Mouse (Mus musculus): ENCODE data around the gene Unc93b1. TPM values are rescaled to one million over a fixed set of nuclear protein-coding genes. Genes with fewer than 3 reads are reported as not detected.

The Unc93b1 gene
- polyA plus RNA-seq, 1 experiment from 2014 or later: 27.7 TPM

Other genes with a start within 250 kb of the Unc93b1 start
- 7.7 and 8.6 TPM in 2 replicates for gene Lrp5, start 248.6 kb upstream of the Unc93b1 start, polyA plus RNA-seq (2015; fragmentation: Nextera tagmentation; extraction: Ambion mirVana)
- gene 1810055G02Rik, start 226.9 kb upstream of the Unc93b1 start, polyA plus RNA-seq (2015; fragmentation: Nextera tagmentation; extraction: Ambion mirVana): 54.4 and 55.9 TPM in 2 replicates
- 24.7 and 29.3 TPM in 2 replicates for gene Kmt5b, start 167.8 kb upstream of the Unc93b1 start, polyA plus RNA-seq (2015; fragmentation: Nextera tagmentation; extraction: Ambion mirVana)
- gene Chka, start 83.4 kb upstream of the Unc93b1 start, polyA plus RNA-seq (2015; fragmentation: Nextera tagmentation; extraction: Ambion mirVana): 38.2 and 44.3 TPM in 2 replicates
- gene Tcirg1, start 28.1 kb upstream of the Unc93b1 start, polyA plus RNA-seq (2015; fragmentation: Nextera tagmentation; extraction: Ambion mirVana): 57.5 and 64.3 TPM in 2 replicates
- gene Ndufs8, start 22.4 kb upstream of the Unc93b1 start, polyA plus RNA-seq (2015; fragmentation: Nextera tagmentation; extraction: Ambion mirVana): 255 and 269 TPM in 2 replicates
- 4.8 and 4.9 TPM in 2 replicates for gene Aldh3b1, start 5.4 kb upstream of the Unc93b1 start, polyA plus RNA-seq (2015; fragmentation: Nextera tagmentation; extraction: Ambion mirVana)
- gene Aldh3b3, start 23.5 kb downstream of the Unc93b1 start, polyA plus RNA-seq (2015; fragmentation: Nextera tagmentation; extraction: Ambion mirVana): 2.8 and 3.2 TPM in 2 replicates
- gene Aldh3b2, start 37.1 kb downstream of the Unc93b1 start, polyA plus RNA-seq (2015; fragmentation: Nextera tagmentation; extraction: Ambion mirVana): 22.8 and 25.3 TPM in 2 replicates
- gene Acy3, start 51.4 kb downstream of the Unc93b1 start, polyA plus RNA-seq (2015; fragmentation: Nextera tagmentation; extraction: Ambion mirVana): 5.5 and 6.0 TPM in 2 replicates
- gene Tbx10, start 57.6 kb downstream of the Unc93b1 start, polyA plus RNA-seq (2015; fragmentation: Nextera tagmentation; extraction: Ambion mirVana): not detected in 2 replicates
- 31.0 and 35.8 TPM in 2 replicates for gene Nudt8, start 65.4 kb downstream of the Unc93b1 start, polyA plus RNA-seq (2015; fragmentation: Nextera tagmentation; extraction: Ambion mirVana)
- 3.9 and 4.7 TPM in 2 replicates for gene Gm49405, start 65.4 kb downstream of the Unc93b1 start, polyA plus RNA-seq (2015; fragmentation: Nextera tagmentation; extraction: Ambion mirVana)
- 5.4 and 5.6 TPM in 2 replicates for gene Doc2g, start 68.1 kb downstream of the Unc93b1 start, polyA plus RNA-seq (2015; fragmentation: Nextera tagmentation; extraction: Ambion mirVana)
- gene Ndufv1, start 77.6 kb downstream of the Unc93b1 start, polyA plus RNA-seq (2015; fragmentation: Nextera tagmentation; extraction: Ambion mirVana): 190 and 202 TPM in 2 replicates
- 511 and 558 TPM in 2 replicates for gene Gstp1, start 102.8 kb downstream of the Unc93b1 start, polyA plus RNA-seq (2015; fragmentation: Nextera tagmentation; extraction: Ambion mirVana)
- gene Gstp2, start 110.8 kb downstream of the Unc93b1 start, polyA plus RNA-seq (2015; fragmentation: Nextera tagmentation; extraction: Ambion mirVana): 3.4 and 3.7 TPM in 2 replicates
- 0.41 and 0.77 TPM in 2 replicates for gene Gstp3, start 124.4 kb downstream of the Unc93b1 start, polyA plus RNA-seq (2015; fragmentation: Nextera tagmentation; extraction: Ambion mirVana)
- not detected in 2 replicates for gene Cabp2, start 146.4 kb downstream of the Unc93b1 start, polyA plus RNA-seq (2015; fragmentation: Nextera tagmentation; extraction: Ambion mirVana)
- 84.6 and 92.8 TPM in 2 replicates for gene Cdk2ap2, start 162.0 kb downstream of the Unc93b1 start, polyA plus RNA-seq (2015; fragmentation: Nextera tagmentation; extraction: Ambion mirVana)
- gene Pitpnm1, start 164.8 kb downstream of the Unc93b1 start, polyA plus RNA-seq (2015; fragmentation: Nextera tagmentation; extraction: Ambion mirVana): 9.7 and 10.8 TPM in 2 replicates
- gene Aip, start 190.7 kb downstream of the Unc93b1 start, polyA plus RNA-seq (2015; fragmentation: Nextera tagmentation; extraction: Ambion mirVana): 98.5 and 100 TPM in 2 replicates
- gene Gpr152, start 204.6 kb downstream of the Unc93b1 start, polyA plus RNA-seq (2015; fragmentation: Nextera tagmentation; extraction: Ambion mirVana): not detected in 2 replicates
- 0.31 and 0.37 TPM in 2 replicates for gene Cabp4, start 208.8 kb downstream of the Unc93b1 start, polyA plus RNA-seq (2015; fragmentation: Nextera tagmentation; extraction: Ambion mirVana)
- gene Coro1b, start 213.4 kb downstream of the Unc93b1 start, polyA plus RNA-seq (2015; fragmentation: Nextera tagmentation; extraction: Ambion mirVana): 159 and 178 TPM in 2 replicates
- gene Ptprcap, start 218.4 kb downstream of the Unc93b1 start, polyA plus RNA-seq (2015; fragmentation: Nextera tagmentation; extraction: Ambion mirVana): 4.8 and 6.2 TPM in 2 replicates
- 66.2 and 70.4 TPM in 2 replicates for gene Rps6kb2, start 228.2 kb downstream of the Unc93b1 start, polyA plus RNA-seq (2015; fragmentation: Nextera tagmentation; extraction: Ambion mirVana)
- gene Carns1, start 240.3 kb downstream of the Unc93b1 start, polyA plus RNA-seq (2015; fragmentation: Nextera tagmentation; extraction: Ambion mirVana): 3.4 and 5.4 TPM in 2 replicates

Data from embryonic facial prominence, embryonic 15.5 days (tissue).